Mouse (Mus musculus) common myeloid progenitor, adult 5-6 weeks (primary cell): ENCODE results near the gene Csde1. TPM values are rescaled to one million over a fixed set of nuclear protein-coding genes. Genes with fewer than 3 reads are reported as not detected.

ENCODE experiments used
- ATAC-seq: replicated peaks from 2 replicates; pipeline ENCODE4 v1.8.0; 2016; ENCODE audit warnings: low read depth, mild to moderate bottlenecking, moderate TSS enrichment, inconsistent platforms; ENCODE audit not compliant: poor library complexity, severe bottlenecking
- total RNA-seq: library from RNA; stranded (forward); fragments of 200-1000, 187-1606 nt; gene quantifications from 2 replicates; pipeline ENCODE4 v1.2.3, GENCODE M21; 2017

Csde1 gene
- 549 and 614 TPM in 2 replicates for total RNA-seq

- peak; percentile 84 for ATAC-seq
Measured at GRCm38 (mm10) chr3:103020249-103020942, at the start of gene Csde1. Gene Csde1, plus strand, starts transcription at chr3:103020426.

DNA sequence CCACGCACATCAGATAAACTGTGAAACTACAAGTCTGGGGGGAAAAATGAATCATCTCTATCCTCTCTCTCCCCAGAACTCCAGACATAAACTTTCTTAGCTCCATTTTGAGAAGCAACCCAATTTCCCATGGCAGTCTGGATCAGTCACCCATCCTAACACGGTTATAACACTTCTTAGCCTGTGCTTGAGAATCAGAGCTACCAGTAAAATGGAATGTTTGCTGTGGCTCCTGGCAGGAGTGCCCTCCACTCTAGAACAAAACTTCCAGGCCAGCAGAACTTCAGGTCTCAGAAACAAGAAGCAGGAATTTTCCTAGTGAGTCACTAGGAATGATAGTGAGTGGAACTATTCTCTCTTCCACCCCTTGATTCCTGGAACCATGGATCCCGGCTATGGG lies 49.7 kb upstream of the Csde1 start:
- ATAC-seq: no peak

DNA sequence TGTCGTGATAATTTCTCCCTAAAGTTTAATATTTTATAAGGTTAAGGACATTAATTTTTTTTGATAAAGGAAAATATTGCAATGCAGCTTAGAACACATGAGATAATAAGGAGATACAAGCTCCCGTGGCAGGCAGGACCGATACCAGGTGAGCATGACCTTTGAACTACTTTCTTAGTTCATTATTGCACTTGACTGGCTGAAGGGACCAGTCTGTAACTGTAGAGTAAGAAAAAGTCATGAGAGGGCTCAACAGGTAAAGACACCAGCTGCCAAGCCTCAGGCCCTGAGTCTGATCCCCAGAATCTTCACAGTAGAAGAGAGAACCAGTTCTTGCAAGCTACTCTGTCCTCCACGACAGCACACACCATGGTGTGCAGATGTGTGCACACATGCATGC lies 43.3 kb upstream of the Csde1 start:
- ATAC-seq: no peak

DNA sequence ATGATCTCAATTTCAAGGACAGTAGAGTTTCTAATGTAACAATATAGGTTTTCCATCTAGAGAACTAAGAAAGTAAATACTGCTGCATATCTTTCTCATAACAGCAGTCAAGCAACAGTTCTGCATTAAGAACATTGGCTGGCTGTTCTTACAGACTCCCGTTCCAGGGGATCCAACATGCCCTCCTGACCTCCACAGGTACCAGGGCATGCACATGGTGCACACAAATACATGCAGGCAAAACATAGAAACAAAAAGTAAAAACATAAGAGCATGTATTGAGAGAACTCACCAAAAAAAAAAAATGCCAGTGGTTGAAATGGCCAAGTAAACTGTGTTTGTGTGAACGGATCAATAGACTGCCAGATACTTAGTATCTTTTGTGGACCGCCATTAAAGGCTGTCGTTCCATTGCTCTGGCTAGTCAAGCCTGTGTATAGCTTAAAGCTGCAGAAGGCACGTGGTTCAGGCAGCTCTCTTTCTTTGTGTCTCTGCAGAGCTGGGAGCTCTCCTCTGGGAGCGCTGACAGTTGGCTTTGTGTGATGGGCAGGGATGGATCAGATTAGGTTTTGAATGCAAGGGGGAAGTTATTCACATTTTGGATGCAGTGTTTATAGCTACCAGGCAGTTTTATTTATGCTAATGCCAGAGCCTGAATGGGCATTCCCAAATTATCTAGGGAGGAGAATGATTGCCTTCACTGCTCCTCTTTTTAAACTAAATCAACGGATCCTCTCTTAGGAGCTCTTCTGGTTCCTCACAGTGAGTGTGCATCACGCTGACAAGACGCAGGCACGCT lies 40.5 kb upstream of the Csde1 start:
- ATAC-seq: no peak

- no peak for ATAC-seq
Measured at GRCm38 (mm10) chr3:102980349-102980736, 39.9 kb upstream of the Csde1 start.

- no peak for ATAC-seq
Measured at GRCm38 (mm10) chr3:102991041-102991440, 29.2 kb upstream of the Csde1 start.

DNA sequence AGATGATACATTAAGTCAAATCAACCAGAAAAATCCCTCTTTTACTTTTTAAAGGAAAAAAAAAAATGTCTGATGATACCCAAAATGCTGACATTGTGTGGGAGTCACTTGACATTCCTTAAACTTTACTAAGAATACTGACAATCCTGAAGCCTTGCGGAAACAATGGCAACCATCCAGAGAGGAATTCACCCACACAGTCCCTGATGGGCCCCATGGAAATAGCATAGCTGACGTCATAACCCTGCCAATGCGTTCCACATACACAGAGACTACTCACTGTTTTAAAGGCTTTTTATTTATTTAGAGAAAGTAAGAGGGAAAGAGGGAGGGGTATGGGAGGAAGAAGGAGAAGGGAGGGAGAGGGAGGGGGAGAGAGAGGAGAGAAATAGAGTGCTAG lies 27.3 kb upstream of the Csde1 start:
- no peak for ATAC-seq

DNA sequence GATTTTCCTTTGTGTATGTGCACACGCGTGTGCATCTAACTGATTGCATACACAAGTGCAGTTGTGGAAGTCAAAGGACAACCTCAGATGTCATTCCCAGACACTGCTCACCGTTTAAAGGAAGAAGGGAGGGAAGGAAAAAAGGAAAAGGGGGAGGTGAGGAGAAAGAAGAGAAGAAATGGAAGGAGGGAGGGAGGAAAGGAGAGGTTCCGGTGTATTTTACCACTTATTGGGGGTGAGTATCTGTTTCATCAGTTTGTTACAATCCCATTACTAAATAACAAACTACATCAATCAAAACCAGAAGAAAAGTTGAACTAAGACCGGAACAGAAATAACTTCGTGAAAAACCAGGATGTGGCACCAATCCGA lies 25.0 kb upstream of the Csde1 start:
- no peak for ATAC-seq

DNA sequence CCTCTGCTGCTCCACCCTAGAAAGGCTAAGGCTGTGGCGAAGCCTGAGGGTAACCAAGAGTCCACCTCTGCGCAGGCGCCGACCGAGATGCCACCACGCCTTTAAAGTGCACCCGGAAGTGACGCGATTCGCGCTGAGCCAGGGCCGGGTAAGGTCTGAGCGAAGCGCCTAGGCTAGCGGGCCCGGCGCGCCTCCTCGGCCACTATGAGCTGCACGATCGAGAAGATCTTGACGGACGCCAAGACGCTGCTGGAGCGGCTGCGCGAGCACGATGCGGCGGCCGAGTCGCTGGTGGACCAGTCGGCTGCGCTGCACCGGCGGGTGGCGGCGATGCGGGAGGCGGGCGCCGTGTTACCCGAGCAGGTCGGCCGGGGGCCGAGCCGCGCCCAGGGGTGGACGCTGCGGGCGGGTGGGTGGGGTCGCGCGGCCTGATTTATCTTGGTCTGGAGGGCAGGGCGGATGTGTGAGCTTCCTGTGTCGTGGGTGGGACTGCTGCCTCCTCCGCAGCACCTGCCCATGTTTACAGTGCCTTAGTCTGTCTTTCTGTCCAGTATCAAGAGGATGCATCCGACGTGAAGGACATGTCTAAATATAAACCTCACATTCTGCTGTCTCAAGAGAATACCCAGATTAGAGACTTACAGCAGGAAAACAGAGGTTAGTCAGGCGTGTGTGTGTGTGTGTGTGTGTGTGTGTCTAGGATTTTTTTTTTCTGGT lies 24.5 kb upstream of the Csde1 start, which contains the start of gene Sike1:
Sike1 (plus strand) TSS at position 104 of the 717 bp plus-strand sequence.
- peak; percentile 92 for ATAC-seq

DNA sequence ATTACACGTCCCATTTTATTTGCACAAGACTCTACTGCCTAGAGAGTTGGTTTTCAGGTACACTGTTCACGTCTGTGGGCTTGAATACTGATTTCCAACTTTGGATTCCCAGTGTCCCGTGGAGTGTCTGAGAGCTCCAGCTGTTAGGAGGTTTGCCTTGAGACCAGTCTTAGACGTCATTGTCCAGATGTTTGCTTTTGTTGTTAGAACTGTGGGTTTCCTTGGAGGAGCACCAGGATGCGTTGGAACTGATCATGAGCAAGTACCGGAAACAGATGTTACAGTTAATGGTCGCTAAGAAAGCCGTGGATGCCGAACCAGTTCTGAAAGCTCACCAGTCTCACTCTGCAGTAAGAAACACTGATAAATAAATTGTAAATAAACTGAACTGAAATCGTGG lies 23.2 kb upstream of the Csde1 start:
- ATAC-seq: no peak

- ATAC-seq: no peak
Measured at GRCm38 (mm10) chr3:102997591-102997990, 22.6 kb upstream of the Csde1 start.

DNA sequence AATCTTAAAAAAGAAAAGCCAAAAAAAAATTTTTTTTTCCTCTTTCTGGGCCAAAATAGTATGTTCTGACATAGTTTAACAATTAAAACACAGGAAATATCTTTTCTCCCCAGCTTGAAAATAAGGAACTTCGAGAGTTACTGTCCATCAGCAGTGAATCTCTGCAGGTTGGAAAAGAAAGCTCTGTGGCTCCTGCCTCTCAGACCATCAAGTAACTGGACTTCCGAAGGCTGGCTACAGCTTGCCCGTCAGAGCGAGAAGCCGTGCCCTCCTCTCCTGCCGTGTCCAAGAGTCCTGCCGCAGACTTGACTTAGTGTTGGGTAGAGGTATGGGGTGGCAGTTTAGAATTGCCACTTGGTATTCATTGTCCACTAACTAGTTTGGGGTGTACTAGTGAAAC lies 18.6 kb upstream of the Csde1 start:
- no peak for ATAC-seq

- ATAC-seq: peak; percentile 46
Measured at GRCm38 (mm10) chr3:103017350-103017749, 2.9 kb upstream of the Csde1 start.

DNA sequence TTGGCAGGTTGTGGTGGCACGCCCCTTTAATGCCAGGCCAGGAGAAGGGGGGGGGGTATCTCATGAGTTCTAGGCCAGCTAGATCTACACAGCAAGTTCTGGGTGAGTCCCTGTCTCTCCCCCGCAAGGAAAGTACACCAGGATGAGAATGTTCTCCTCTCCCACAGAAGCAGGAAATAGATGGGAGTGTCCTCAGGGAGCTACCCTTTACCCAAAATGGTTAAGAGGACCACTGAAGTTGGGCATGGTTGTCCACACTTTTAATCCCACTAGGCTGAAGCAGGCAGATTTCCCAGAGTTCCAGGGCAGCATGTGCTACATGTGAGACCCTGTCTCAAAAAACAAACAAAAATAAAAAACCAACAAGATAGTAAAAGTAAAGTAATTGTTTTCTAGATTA lies 764 bp upstream of the Csde1 start:
- ATAC-seq: no peak

DNA sequence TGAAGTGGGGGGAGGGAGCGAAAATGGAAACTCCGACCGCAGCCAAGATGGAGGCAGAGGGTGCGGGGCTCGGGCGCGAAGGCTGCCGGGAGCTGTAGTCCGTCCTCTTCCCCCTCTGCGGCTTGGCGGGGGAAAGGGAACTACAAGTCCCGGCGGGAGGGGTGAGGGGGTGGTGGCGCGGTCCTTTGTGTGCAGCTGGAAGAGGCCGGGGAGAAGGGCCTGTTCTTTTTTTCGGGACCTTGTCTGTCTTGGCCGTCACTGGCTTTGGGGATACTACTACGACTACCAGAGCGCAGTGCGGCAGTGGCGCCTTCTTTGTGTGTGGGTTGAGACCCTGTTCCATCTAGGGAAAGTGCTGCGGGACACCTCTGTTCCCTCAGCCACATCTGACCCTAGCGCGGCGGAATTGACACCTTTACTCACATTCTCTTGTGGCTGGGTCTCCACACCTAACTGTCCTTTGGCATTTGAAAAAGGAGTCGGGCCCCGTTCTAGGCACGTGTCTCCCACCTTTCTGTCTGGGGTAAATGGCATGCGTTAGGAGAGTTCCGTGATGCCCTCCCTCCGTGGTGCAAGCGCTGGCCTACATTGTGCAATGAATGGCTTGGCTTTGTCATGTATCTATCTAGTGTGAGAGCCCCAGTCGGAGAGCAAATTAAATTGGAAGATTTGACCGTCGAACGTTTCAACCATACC lies 865 bp downstream of the Csde1 start:
- peak; percentile 71 for ATAC-seq

GRCm38 (mm10) chr3:103026174-103026573 lies 5.9 kb downstream of the Csde1 start:
- ATAC-seq: no peak

DNA sequence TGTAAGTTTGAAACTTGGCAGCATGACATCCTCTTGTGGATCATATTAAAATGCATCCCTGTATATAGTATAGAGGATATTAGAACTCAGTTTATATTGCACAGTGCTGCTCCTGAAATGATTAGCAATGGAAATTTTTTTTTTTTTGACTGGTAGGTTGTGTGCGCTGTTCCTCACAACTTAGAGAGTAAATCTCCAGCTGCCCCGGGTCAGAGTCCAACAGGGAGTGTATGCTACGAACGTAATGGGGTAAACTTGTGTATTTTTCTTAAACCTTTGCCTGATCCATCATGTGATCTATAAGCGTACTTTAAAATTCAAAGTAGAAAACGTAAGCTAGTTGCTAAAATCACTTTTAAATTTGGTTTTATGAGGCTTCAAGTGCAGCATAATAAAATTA lies 20.1 kb downstream of the Csde1 start:
- no peak for ATAC-seq

DNA sequence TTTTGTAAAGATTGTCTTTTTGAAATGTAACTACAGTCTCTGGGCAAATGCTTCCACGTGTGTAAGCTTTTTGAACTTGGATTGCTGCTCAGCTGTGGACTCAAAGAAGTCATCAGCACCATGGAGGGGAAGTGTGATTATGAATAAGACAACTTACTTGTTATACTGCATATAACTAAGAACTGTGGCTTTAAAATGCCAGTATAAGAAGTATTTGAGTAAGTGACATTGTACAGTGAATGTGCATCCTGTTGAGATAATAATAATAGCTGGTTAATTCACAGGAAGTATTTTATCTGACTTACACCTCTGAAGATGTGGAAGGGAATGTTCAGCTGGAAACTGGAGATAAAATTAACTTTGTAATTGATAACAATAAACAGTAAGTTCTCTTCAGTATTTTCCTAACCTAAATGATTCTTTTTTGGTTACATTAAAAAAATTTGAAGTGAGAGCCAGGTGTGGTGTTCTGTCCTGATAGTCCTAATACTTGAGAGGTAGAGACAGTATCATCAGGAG lies 20.7 kb downstream of the Csde1 start:
- no peak for ATAC-seq

DNA sequence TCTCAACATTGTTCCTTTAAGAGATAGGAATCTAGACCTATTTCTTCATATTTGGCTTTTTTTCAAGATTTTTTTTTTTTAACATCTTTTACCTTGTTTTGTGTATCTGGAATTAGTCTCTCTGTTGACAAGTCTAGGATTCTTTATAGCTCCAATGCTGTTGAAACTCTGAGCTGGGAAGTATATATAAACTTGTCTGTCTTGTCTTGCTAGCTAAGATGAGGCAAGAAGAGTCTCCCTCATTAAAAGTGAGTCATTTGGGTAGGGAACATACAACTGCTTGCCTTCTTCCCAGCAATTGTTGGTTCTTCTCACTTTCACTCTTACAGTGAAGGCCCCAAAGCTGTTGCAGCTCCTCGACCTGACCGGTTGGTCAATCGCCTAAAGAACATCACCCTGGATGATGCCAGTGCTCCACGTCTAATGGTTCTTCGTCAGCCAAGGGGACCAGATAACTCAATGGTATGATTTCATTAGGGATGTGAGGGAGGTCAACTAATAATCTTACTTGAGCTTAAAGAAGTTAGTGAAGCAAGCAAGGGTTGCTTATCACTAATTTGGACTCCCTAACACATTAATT lies 35.9 kb downstream of the Csde1 start:
- no peak for ATAC-seq

GRCm38 (mm10) chr3:103057752-103058151 lies 37.5 kb downstream of the Csde1 start:
- ATAC-seq: peak; percentile 9
